Mouse (Mus musculus): ENCODE data around the gene Gpatch4. TPM values are rescaled to one million over a fixed set of nuclear protein-coding genes. Genes with fewer than 3 reads are reported as not detected.

Gene Gpatch4
- 28.5 and 35.8 TPM in 2 replicates for polyA plus RNA-seq (2015; fragmentation: Nextera tagmentation; extraction: Ambion mirVana)

DNA sequence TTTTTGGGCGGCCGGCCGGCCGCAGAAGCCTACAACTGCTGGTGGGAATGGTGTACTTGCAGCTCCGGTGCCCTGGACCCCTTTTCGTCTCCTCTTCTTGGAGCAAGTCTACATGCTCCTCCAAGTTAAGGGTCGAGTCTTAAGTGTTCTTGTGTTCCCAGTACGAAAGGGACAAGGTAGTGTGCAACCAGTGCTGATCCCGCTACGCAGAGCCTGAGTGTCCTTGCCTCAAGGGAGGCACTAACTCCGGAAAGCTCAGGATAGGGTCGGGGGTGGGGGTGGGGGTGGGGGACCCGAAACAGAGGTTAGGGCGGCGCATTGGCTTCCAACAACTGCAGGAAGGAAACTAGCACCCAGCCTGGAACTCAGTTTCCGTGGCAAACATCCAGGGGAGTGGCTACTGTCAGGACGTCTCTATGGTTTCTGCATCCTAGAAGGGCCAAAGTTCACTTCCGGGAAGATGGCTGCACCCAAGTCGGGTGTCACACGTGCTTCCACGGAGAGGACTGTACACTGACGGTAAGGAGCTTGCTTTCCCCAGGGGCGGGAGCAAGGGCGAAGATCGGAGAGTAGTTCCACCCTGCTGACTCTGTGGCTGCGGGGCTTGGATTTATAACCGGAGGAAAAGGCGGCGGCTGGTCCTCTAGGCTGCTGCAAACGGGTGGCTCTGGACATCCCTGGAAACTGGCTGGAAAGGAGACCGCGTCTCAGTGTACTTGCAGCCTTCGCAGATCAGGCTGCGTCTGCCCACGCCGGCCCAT, at the start of gene Gpatch4:
Gpatch4 (plus strand) TSS at position 448 of the 761 bp plus-strand sequence.
- peak within 1 kb of the TSS; percentile 33; the same call in 1 of the 2 replicates for H3K9ac ChIP-seq
- peak; percentile 83 for ATAC-seq (ENCODE audit: insufficient number of reproducible peaks, low FRiP score, low TSS enrichment, low read depth)
- peaks cover 9% of the 10 kb centered on the region for H3K27me3 ChIP-seq
- peak within 1 kb of the TSS; percentile 79 for H3K4me3 ChIP-seq (replicated peaks)
- 8% methylated on average over 36 of the region's 36 CpGs for WGBS
- peaks cover 4% of the 10 kb centered on the region; the same call in 1 of the 2 replicates for H3K36me3 ChIP-seq
- H3K9me3 ChIP-seq (replicated peaks) = no peaks in the 10 kb centered on the region
- peak within 1 kb of the TSS; percentile 8 for H3K27ac ChIP-seq (replicated peaks)
- peak within 1 kb of the TSS; percentile 64 for H3K4me2 ChIP-seq (replicated peaks)
- H3K4me1 ChIP-seq = peaks cover 4% of the 10 kb centered on the region; the same call in 1 of the 2 replicates

DNA sequence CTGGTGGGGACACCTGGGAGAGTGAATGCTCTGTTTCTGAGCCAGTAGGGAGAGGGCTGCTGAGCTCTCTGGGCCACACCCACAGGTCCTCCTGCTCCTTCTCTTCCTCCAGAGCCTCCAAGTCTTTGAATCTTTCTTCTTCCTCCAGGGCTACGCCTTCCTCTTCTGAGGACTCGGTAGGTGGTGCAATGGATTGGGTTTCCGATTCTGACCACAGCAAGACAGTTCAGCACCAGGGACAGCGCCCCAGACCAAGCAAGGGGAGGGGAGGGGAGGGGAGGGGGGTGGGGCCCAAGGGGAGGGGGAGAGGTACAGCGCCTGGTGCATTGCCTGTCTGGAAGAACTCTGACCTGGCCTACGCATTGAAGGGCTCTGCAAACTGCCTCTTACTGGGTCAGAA, 49.5 kb upstream of the Gpatch4 start:
- 2% methylated on average over 6 of the region's 6 CpGs for whole genome bisulfite sequencing
- Histone ChIP-seq H3K9me3 (replicated peaks) (no peaks in the 10 kb centered on the region), H3K4me1 (peaks cover 12% of the 10 kb centered on the region), H3K9ac (no peak overlapping the region), H3K4me3 (replicated peaks) (no peak overlapping the region), H3K4me2 (replicated peaks) (no peak overlapping the region), H3K27me3 (peaks cover 99% of the 10 kb centered on the region), H3K36me3 (no peaks in the 10 kb centered on the region), H3K27ac (replicated peaks) (no peak overlapping the region)
- ATAC-seq (ENCODE audit: insufficient number of reproducible peaks, low FRiP score, low TSS enrichment, low read depth) = no peak

DNA sequence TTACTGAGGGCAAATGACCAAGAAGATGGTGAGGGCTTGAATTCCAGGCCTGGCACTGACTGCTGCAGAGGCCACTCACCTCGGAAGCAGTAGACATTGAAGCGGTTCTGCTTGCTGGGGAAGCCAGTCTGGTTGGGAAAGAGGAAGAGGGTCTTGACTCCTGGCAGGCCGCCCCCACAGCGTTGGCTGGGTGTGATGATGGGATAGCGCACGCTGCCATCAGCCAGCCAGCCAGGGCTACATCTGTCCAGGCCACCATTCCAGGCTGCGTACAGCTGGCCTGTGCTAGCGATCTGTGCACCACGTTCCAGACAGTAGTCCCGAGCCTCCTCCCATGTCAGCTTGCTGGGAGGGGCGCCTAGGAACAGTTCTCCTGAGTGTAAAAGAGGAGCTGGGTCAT, 47.6 kb upstream of the Gpatch4 start:
- Histone ChIP-seq H3K27ac (replicated peaks) (no peak overlapping the region), H3K9me3 (replicated peaks) (no peaks in the 10 kb centered on the region), H3K27me3 (peaks cover 99% of the 10 kb centered on the region), H3K9ac (no peak overlapping the region), H3K4me1 (peaks cover 23% of the 10 kb centered on the region), H3K36me3 (no peaks in the 10 kb centered on the region), H3K4me3 (replicated peaks) (no peak overlapping the region), H3K4me2 (replicated peaks) (no peak overlapping the region)
- no peak for ATAC-seq (ENCODE audit: insufficient number of reproducible peaks, low FRiP score, low TSS enrichment, low read depth)
- WGBS = 19% methylated on average over 11 of the region's 11 CpGs

DNA sequence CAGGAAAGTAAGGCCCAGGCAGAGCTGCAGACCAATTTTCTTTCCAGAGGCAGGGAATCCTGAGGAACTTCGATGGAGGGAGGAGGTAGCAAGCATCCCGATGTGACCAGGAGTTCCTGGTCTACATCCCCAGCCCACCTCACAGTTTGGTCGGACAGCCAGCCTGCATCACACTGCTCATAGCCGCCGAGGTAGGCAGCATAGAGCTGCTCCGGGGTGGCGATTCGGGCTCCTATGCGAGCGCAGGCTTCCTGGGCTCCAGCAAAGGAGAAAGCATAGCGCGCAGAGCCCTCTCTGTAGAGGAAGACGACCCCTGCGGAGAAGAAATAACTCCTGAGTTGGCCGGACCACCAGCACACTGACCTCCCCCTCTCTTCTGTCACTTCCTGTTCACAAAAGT, 46.5 kb upstream of the Gpatch4 start:
- ATAC-seq (ENCODE audit: insufficient number of reproducible peaks, low FRiP score, low TSS enrichment, low read depth) = no peak
- Histone ChIP-seq H3K27me3 (peaks cover 100% of the 10 kb centered on the region), H3K4me2 (replicated peaks) (peak overlapping the region; percentile 52; the same call in 1 of the 2 replicates), H3K9me3 (replicated peaks) (no peaks in the 10 kb centered on the region), H3K9ac (no peak overlapping the region), H3K4me1 (peaks cover 26% of the 10 kb centered on the region), H3K27ac (replicated peaks) (no peak overlapping the region), H3K36me3 (no peaks in the 10 kb centered on the region), H3K4me3 (replicated peaks) (peak overlapping the region; percentile 32; the same call in 1 of the 2 replicates)
- WGBS = 2% methylated on average over 15 of the region's 15 CpGs

DNA sequence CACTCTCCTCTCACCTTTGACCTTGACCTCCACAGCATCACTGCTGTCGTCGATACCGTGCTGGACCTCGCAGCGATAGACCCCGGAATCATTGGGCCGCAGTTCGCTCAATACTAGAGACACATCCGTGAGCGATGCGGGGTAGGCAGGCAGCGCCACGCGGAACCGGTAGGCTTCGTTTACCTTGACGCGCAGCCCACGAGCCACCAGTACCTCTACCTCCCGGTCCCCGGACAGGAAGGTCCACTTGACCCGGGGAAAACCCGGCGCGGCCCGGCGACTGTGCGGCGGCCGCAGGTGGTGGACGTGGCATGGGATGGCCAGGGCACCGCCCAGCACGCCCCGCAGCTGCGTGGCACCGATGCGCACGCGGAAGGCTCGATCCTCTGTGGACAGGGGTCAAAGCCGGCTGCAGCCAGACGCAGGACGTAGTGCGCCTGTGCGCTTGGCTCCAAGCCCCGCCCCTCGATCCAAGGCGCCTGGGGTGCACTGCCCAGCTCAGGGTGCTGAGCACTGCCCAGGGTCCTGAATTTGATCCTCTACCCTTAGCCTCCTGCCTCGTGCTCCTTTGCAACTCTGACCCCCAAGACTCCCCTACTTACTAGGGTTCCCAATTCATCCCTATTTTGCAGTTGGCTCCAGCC, 45.8 kb upstream of the Gpatch4 start:
- H3K36me3 ChIP-seq = no peaks in the 10 kb centered on the region
- H3K9me3 ChIP-seq (replicated peaks) = no peaks in the 10 kb centered on the region
- peak overlapping the region; percentile 52 for H3K4me2 ChIP-seq (replicated peaks)
- peak overlapping the region; percentile 32 for H3K4me3 ChIP-seq (replicated peaks)
- H3K4me1 ChIP-seq = peaks cover 26% of the 10 kb centered on the region
- H3K27me3 ChIP-seq = peaks cover 100% of the 10 kb centered on the region
- no peak overlapping the region for H3K27ac ChIP-seq (replicated peaks)
- no peak overlapping the region for H3K9ac ChIP-seq
- no peak for ATAC-seq (ENCODE audit: insufficient number of reproducible peaks, low FRiP score, low TSS enrichment, low read depth)
- 2% methylated on average over 49 of the region's 49 CpGs for WGBS

DNA sequence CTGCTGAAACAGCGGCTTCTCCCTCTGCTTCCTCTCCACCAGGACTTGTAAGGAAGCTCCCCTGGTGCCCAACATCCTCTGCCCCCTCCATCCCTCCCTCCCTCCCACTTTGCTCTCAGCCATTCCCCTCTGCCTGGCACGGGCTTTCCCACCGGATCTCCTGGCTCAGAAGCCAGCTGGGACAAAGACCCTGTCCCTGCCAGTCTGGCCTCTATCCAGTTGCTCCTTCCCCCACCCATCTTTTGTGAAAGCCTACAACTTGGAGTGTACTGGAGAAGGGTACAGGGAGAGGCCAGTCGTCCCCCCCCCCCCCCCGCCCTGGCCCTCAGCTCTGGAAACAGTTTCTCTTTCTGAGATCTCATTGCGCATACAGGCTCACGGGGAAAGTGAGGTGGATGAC, 44.2 kb upstream of the Gpatch4 start:
- H3K4me2 ChIP-seq (replicated peaks) = no peak overlapping the region
- H3K4me3 ChIP-seq (replicated peaks) = no peak overlapping the region
- no peak for ATAC-seq (ENCODE audit: insufficient number of reproducible peaks, low FRiP score, low TSS enrichment, low read depth)
- H3K36me3 ChIP-seq = no peaks in the 10 kb centered on the region
- H3K4me1 ChIP-seq = peaks cover 30% of the 10 kb centered on the region
- no peaks in the 10 kb centered on the region for H3K9me3 ChIP-seq (replicated peaks)
- peaks cover 100% of the 10 kb centered on the region for H3K27me3 ChIP-seq
- no peak overlapping the region for H3K9ac ChIP-seq
- H3K27ac ChIP-seq (replicated peaks) = no peak overlapping the region
- 0% methylated on average over 7 of the region's 7 CpGs for WGBS

DNA sequence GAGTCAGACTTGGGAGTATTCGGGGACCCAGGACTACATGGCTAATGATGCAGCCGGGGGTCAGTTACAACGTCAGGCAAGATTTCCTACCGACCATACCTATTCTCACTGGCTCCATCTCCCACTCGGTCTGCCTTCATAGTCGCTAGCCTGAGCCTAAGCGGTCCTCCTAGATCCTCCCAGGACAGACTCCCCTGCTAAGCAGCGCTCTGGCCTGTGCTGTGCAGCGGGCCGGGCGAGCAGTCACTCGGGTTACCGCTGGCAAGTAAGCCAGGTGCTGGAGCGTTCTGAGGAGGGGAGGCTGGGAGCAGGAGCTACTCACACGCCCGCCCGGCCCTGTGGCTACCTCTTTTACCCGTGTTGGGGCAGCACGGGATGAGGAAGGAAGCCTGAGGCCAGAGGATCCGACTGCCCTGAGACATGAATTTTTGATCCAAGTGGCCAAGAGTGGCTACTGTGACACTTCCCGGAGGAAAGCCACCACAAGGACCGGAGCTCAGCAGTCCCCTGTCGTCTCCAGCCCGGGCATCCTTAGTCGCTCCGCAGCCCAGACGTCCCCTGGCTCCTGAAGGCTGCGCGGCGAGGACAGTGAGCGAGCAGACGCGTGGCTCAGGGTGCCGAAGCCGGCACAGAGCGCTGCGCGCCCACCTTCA, 43.5 kb upstream of the Gpatch4 start:
- Histone ChIP-seq H3K9me3 (replicated peaks) (no peaks in the 10 kb centered on the region), H3K4me1 (peaks cover 30% of the 10 kb centered on the region), H3K4me2 (replicated peaks) (peak overlapping the region; percentile 82), H3K4me3 (replicated peaks) (peak overlapping the region; percentile 42), H3K27me3 (peaks cover 100% of the 10 kb centered on the region), H3K27ac (replicated peaks) (no peak overlapping the region), H3K9ac (no peak overlapping the region), H3K36me3 (no peaks in the 10 kb centered on the region)
- no peak for ATAC-seq (ENCODE audit: insufficient number of reproducible peaks, low FRiP score, low TSS enrichment, low read depth)
- 1% methylated on average over 38 of the region's 38 CpGs for whole genome bisulfite sequencing

DNA sequence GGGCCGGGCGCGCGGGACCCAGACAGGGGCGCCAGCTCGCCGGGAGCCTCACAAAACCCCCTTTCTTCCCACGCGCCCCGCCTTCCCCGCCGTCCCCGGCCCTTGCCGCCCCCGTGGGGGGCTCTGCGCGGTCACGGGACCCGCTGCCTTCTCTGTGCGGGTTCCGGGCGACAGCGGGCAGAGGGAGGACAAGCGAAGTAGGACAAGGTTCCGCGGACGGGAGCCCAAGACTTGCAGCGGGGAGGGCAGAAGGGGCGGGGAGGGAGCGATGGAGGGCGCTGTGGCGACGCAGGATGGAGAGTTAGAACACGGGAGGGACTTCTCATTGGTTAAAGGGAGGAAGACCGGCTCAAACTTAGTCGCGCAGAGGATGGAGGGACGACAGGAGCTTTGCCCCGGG, 42.7 kb upstream of the Gpatch4 start, which contains the start of gene Bcan:
Bcan (minus strand) TSS at position 50 of the 400 bp plus-strand sequence.
- H3K9me3 ChIP-seq (replicated peaks) = no peaks in the 10 kb centered on the region
- ATAC-seq (ENCODE audit: insufficient number of reproducible peaks, low FRiP score, low TSS enrichment, low read depth) = no peak
- no peak within 1 kb of the TSS for H3K27ac ChIP-seq (replicated peaks)
- H3K4me1 ChIP-seq = peaks cover 30% of the 10 kb centered on the region
- H3K27me3 ChIP-seq = peaks cover 98% of the 10 kb centered on the region
- H3K36me3 ChIP-seq = no peaks in the 10 kb centered on the region
- H3K9ac ChIP-seq = no peak within 1 kb of the TSS; the same call in 1 of the 2 replicates
- peak within 1 kb of the TSS; percentile 42 for H3K4me3 ChIP-seq (replicated peaks)
- under 1% methylated on average over 38 of the region's 39 CpGs for WGBS
- peak within 1 kb of the TSS; percentile 82 for H3K4me2 ChIP-seq (replicated peaks)

DNA sequence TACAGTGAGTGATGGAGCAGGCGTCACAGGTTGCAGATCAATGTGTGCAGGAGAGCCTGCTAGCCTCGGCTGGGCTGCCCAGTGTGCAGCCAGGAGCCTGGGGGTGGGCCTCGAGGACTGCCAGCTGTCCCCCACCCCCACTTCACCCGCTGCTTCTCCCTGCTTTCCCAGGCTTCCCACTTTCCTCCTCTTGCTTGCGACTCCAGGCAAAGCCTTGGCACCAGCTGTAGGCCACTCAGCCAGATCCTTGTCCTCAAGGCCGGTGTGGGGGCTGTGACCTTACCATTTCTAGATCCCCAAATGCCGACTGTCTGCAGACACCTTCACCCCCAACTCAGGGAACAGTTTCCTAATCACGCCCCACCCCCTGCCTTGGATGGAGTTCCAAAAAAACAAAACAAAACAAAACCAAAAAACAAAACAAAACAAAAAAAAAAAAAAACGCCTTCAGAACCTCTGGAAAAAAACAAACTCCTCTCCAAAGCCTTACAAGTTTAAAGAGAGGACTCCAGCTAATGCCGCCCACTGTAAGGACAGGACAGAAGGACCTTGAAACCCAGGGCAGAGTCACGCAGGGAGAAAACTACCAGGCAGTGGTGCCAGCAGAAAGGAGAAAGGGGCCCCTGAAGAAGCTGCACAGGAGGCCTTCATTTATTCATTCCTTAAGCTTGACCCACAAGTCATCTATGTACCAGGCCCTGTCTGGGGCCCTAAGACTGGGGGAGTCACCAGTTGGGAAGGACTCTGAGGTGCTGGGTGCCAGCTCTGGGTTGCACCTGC, 41.9 kb upstream of the Gpatch4 start:
- Histone ChIP-seq H3K4me1 (peaks cover 30% of the 10 kb centered on the region), H3K36me3 (no peaks in the 10 kb centered on the region), H3K9ac (no peak overlapping the region), H3K4me3 (replicated peaks) (peak overlapping the region; percentile 42), H3K4me2 (replicated peaks) (no peak overlapping the region), H3K27ac (replicated peaks) (no peak overlapping the region), H3K27me3 (peaks cover 93% of the 10 kb centered on the region), H3K9me3 (replicated peaks) (no peaks in the 10 kb centered on the region)
- ATAC-seq (ENCODE audit: insufficient number of reproducible peaks, low FRiP score, low TSS enrichment, low read depth) = no peak
- 9% methylated on average over 11 of the region's 11 CpGs for WGBS

DNA sequence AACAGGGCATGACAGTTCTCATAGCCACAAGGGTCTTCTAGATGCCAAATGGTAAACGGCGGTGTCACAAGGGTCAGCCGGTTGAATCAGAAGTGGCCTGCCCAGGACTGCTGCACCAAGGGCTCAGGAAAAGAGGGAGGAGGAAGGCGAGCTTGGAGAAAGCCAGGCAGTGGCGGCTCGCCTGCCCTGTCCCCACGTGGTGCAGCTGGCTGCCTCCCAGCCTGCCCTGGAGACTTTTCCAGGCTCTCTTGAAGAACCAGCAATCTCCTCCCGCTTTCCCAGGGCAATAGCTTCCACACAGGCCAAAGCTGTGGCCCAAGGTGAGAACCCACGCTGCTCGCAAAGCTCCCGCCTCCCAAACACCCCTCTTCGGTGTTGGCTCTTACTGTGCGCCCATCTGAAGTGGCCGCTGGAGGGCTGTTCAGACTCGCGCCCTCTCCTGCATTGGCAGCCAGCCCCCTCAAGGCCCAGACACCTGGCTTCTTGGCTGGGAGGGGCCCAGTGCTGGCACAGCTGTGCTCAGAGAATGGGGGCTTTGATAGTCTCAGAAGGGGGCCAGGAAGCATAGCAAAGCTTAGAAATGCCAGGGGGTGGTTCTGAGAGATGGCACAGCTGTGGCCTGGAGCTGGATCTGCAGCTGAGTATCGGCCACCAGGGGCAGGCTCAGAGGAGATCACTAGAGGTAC, 40.5 kb upstream of the Gpatch4 start:
- ATAC-seq (ENCODE audit: insufficient number of reproducible peaks, low FRiP score, low TSS enrichment, low read depth) = 0 out of 2 replicates have a peak, but pooled peaks have one; percentile 37
- H3K27ac ChIP-seq (replicated peaks) = no peak overlapping the region
- 4% methylated on average over 17 of the region's 17 CpGs for WGBS
- no peak overlapping the region for H3K4me2 ChIP-seq (replicated peaks)
- H3K4me3 ChIP-seq (replicated peaks) = 0 out of 2 replicates have a peak overlapping the region, but pooled peaks have one; percentile 6
- no peaks in the 10 kb centered on the region for H3K9me3 ChIP-seq (replicated peaks)
- H3K9ac ChIP-seq = no peak overlapping the region
- H3K4me1 ChIP-seq = peaks cover 18% of the 10 kb centered on the region
- H3K27me3 ChIP-seq = peaks cover 81% of the 10 kb centered on the region
- no peaks in the 10 kb centered on the region for H3K36me3 ChIP-seq

Measured in embryonic facial prominence, embryonic 15.5 days (tissue).